Mouse (Mus musculus) midbrain, embryonic 15.5 days (tissue): ENCODE results near the gene Myo1d. TPM values are rescaled to one million over a fixed set of nuclear protein-coding genes. Genes with fewer than 3 reads are reported as not detected.

Experiments
- ATAC-seq: fragments of 200-750 bp; cut with Nextera tagmentation; replicated peaks from 2 replicates; pipeline ENCODE4 v1.8.0; 2017; ENCODE audit warnings: moderate TSS enrichment
- H3K27ac ChIP-seq: fragments of 300-500 bp; sonication (generic); 2 replicates; pipeline ENCODE4 v1.5.1; 2015; ENCODE audit warnings: mild to moderate bottlenecking, inconsistent platforms
- H3K27me3 ChIP-seq: fragments of 300-500 bp; sonication (generic); replicated peaks from 2 replicates; pipeline ENCODE4 v1.6.1; 2015; ENCODE audit warnings: inconsistent platforms
- H3K36me3 ChIP-seq: fragments of 300-500 bp; sonication (generic); replicated peaks from 2 replicates; pipeline ENCODE4 v1.6.1; 2015; ENCODE audit warnings: inconsistent platforms
- H3K4me1 ChIP-seq: fragments of 300-500 bp; sonication (generic); 2 replicates; pipeline ENCODE4 v1.6.1; 2015; ENCODE audit warnings: inconsistent platforms
- H3K4me2 ChIP-seq: fragments of 300-500 bp; sonication (generic); 2 replicates; pipeline ENCODE4 v1.6.1; 2015; ENCODE audit warnings: inconsistent platforms, mild to moderate bottlenecking, moderate library complexity
- H3K4me3 ChIP-seq: fragments of 300-500 bp; sonication (generic); 2 replicates; pipeline ENCODE4 v1.5.1; 2015; ENCODE audit warnings: mild to moderate bottlenecking, inconsistent platforms
- H3K9ac ChIP-seq: fragments of 300-500 bp; sonication (generic); 2 replicates; pipeline ENCODE4 v1.6.1; 2015; ENCODE audit warnings: mild to moderate bottlenecking, inconsistent platforms
- H3K9me3 ChIP-seq: fragments of 300-500 bp; sonication (generic); 2 replicates; pipeline ENCODE4 v1.6.1; 2016; ENCODE audit warnings: inconsistent platforms
- WGBS: fragments of 180-500 bp; shearing (Covaris S2); methylation state at CpG from one replicate; pipeline ENCODE4 v1.1.7; 2015; ENCODE audit warnings: mixed read lengths; 5-methylcytosine and 5-hydroxymethylcytosine counted together
- polyA plus RNA-seq: library from polyadenylated mRNA; unstranded; fragments of >200 nt; fragmentation: Nextera tagmentation; extraction: Ambion mirVana; gene quantifications from 2 replicates; pipeline ENCODE4 v1.2.1, GENCODE M21; 2015

Myo1d gene
- polyA plus RNA-seq: 2.3 and 2.7 TPM in 2 replicates

DNA sequence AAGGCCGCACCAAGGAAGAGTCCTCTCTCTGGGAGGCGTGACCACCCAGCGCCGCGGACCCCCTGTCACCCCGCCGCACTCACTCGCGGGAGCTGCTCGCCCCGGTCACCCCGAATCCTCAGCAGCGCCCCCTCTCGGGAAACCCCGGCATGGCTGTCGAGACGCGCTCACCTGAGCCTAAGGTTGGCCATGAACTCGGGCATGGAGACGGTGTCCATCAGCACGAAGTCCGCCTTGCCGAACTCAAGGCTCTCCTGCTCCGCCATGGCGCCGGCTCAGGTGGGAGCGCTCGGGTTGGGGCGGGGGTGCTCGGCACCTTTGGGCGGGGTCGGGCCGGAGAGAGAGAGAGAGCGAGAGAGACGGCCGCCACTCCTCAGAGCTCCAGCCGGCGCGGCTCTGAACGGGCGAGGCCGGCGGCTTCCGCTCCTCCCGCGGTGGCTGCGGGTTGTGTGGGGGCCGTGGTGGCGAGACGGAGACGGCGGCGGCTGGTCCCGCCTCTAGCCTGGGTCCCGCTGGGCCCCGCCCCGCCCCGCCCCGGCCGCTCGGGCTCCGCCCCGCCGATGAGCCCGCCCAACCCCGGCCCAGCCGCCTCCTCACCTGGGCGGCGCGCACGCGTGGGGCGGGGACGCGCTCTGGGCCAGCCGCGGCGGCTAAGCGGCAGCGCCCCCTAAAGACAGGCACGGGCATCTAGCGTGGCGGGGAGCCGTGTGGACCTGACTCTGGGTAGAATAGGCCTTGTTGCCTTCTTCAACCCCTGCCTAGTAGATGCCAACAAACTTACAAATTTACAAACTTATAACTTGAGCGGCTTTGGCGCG is at the start of gene Myo1d:
Gene Myo1d (minus strand): TSS at position 499 of the 818 bp plus-strand sequence.
- H3K36me3 ChIP-seq: no peaks in the 10 kb centered on the region
- peaks cover 7% of the 10 kb centered on the region; the same call in 1 of the 2 replicates for H3K4me1 ChIP-seq
- peak within 1 kb of the TSS; percentile 51 for H3K9ac ChIP-seq
- peak within 1 kb of the TSS; percentile 85 for H3K4me2 ChIP-seq
- H3K4me3 ChIP-seq: peak within 1 kb of the TSS; percentile 58
- no peak within 1 kb of the TSS for H3K27ac ChIP-seq
- no peaks in the 10 kb centered on the region for H3K9me3 ChIP-seq
- under 1% methylated on average over 60 of the region's 87 CpGs for WGBS
- H3K27me3 ChIP-seq: peaks cover 4% of the 10 kb centered on the region; the same call in 1 of the 2 replicates
- peak; percentile 96 for ATAC-seq

DNA sequence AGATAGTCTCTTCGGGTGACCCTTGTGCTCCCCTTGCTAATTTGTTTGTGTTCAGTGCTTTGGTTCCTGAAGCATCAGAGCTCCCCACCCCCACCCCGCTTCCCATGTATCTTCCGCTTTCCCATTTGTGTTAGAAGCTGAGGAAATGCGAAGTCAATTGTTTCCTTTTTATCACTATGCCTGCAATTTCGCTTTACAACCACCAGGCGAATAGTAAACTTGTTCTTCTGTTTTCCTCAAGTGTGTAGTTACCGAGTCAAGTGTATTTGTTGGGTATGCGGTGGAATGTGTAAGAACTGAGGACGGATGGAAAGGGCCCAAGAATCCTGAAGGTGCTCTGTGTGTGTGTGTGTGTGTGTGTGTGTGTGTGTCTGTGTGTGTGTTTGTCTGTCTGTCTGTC is 42.0 kb upstream of the Myo1d start:
- H3K4me2 ChIP-seq: no peak overlapping the region
- 87% methylated on average over 9 of the region's 9 CpGs for WGBS
- no peaks in the 10 kb centered on the region for H3K36me3 ChIP-seq
- no peak overlapping the region for H3K4me3 ChIP-seq
- H3K27ac ChIP-seq: no peak overlapping the region
- no peaks in the 10 kb centered on the region for H3K27me3 ChIP-seq
- no peaks in the 10 kb centered on the region for H3K9me3 ChIP-seq
- no peak for ATAC-seq
- H3K4me1 ChIP-seq: peaks cover 14% of the 10 kb centered on the region
- no peak overlapping the region for H3K9ac ChIP-seq

- Histone ChIP-seq H3K27me3 (no peaks in the 10 kb centered on the region), H3K27ac (no peak overlapping the region), H3K4me3 (no peak overlapping the region), H3K9ac (no peak overlapping the region), H3K9me3 (no peaks in the 10 kb centered on the region), H3K4me1 (peaks cover 14% of the 10 kb centered on the region), H3K4me2 (no peak overlapping the region), H3K36me3 (no peaks in the 10 kb centered on the region)
- WGBS: 51% methylated on average over 14 of the region's 14 CpGs
- 0 out of 2 replicates have a peak, but pooled peaks have one; percentile 52 for ATAC-seq
These were observed 41.5 kb upstream of the Myo1d start for GRCm38 (mm10) chr11:80821296-80821695.

GRCm38 (mm10) chr11:80820085-80820484 is 40.3 kb upstream of the Myo1d start:
- H3K27me3 ChIP-seq: no peaks in the 10 kb centered on the region
- H3K9me3 ChIP-seq: no peaks in the 10 kb centered on the region
- 88% methylated on average over 3 of the region's 3 CpGs for WGBS
- no peak overlapping the region for H3K9ac ChIP-seq
- ATAC-seq: no peak
- H3K4me1 ChIP-seq: peaks cover 14% of the 10 kb centered on the region
- H3K27ac ChIP-seq: no peak overlapping the region
- H3K36me3 ChIP-seq: no peaks in the 10 kb centered on the region
- no peak overlapping the region for H3K4me2 ChIP-seq
- no peak overlapping the region for H3K4me3 ChIP-seq

- H3K4me2 ChIP-seq: no peak overlapping the region
- no peaks in the 10 kb centered on the region for H3K9me3 ChIP-seq
- H3K27ac ChIP-seq: no peak overlapping the region
- peak; percentile 33; the same call in 1 of the 2 replicates for ATAC-seq
- peaks cover 14% of the 10 kb centered on the region for H3K4me1 ChIP-seq
- no peak overlapping the region for H3K4me3 ChIP-seq
- H3K36me3 ChIP-seq: no peaks in the 10 kb centered on the region
- no peaks in the 10 kb centered on the region for H3K27me3 ChIP-seq
- WGBS: 48% methylated on average over 11 of the region's 11 CpGs
- H3K9ac ChIP-seq: no peak overlapping the region
These were observed 38.4 kb upstream of the Myo1d start for GRCm38 (mm10) chr11:80818060-80818697.

- Histone ChIP-seq H3K4me2 (no peak overlapping the region), H3K4me3 (no peak overlapping the region), H3K36me3 (no peaks in the 10 kb centered on the region), H3K27me3 (no peaks in the 10 kb centered on the region), H3K4me1 (peaks cover 20% of the 10 kb centered on the region), H3K27ac (no peak overlapping the region), H3K9me3 (no peaks in the 10 kb centered on the region), H3K9ac (no peak overlapping the region)
- 91% methylated on average over 7 of the region's 7 CpGs for WGBS
- no peak for ATAC-seq
These were observed 35.5 kb upstream of the Myo1d start for GRCm38 (mm10) chr11:80815354-80815753.

- no peaks in the 10 kb centered on the region for H3K27me3 ChIP-seq
- WGBS: 22% methylated on average over 5 of the region's 5 CpGs
- ATAC-seq: no peak
- peak overlapping the region; percentile 59; the same call in 1 of the 2 replicates for H3K9ac ChIP-seq
- H3K4me1 ChIP-seq: peaks cover 15% of the 10 kb centered on the region
- H3K27ac ChIP-seq: no peak overlapping the region
- H3K9me3 ChIP-seq: no peaks in the 10 kb centered on the region
- H3K4me2 ChIP-seq: peak overlapping the region; percentile 92
- H3K36me3 ChIP-seq: no peaks in the 10 kb centered on the region
- H3K4me3 ChIP-seq: peak overlapping the region; percentile 52
These were observed 31.3 kb upstream of the Myo1d start for GRCm38 (mm10) chr11:80811156-80811555.

- H3K9ac ChIP-seq: peak within 1 kb of the TSS; percentile 59
- no peaks in the 10 kb centered on the region for H3K27me3 ChIP-seq
- H3K36me3 ChIP-seq: no peaks in the 10 kb centered on the region
- WGBS: 1% methylated on average over 51 of the region's 54 CpGs
- 0 out of 2 replicates have a peak within 1 kb of the TSS, but pooled peaks have one; percentile 52 for H3K27ac ChIP-seq
- peaks cover 15% of the 10 kb centered on the region for H3K4me1 ChIP-seq
- peak; percentile 67 for ATAC-seq
- no peaks in the 10 kb centered on the region for H3K9me3 ChIP-seq
- peak within 1 kb of the TSS; percentile 92 for H3K4me2 ChIP-seq
- peak within 1 kb of the TSS; percentile 52 for H3K4me3 ChIP-seq
These were observed 30.4 kb upstream of the Myo1d start, which contains the start of gene Tmem98 for GRCm38 (mm10) chr11:80809993-80810821. Tmem98 (plus strand) TSS chr11:80810175.

GRCm38 (mm10) chr11:80809666-80809992 is 29.8 kb upstream of the Myo1d start:
- 33% methylated on average over 5 of the region's 6 CpGs for WGBS
- peak; percentile 39; the same call in 1 of the 2 replicates for ATAC-seq
- peak overlapping the region; percentile 92 for H3K4me2 ChIP-seq
- H3K4me3 ChIP-seq: peak overlapping the region; percentile 52; the same call in 1 of the 2 replicates
- H3K9me3 ChIP-seq: no peaks in the 10 kb centered on the region
- no peaks in the 10 kb centered on the region for H3K27me3 ChIP-seq
- no peaks in the 10 kb centered on the region for H3K36me3 ChIP-seq
- H3K4me1 ChIP-seq: peaks cover 15% of the 10 kb centered on the region
- H3K9ac ChIP-seq: peak overlapping the region; percentile 59; the same call in 1 of the 2 replicates
- H3K27ac ChIP-seq: 0 out of 2 replicates have a peak overlapping the region, but pooled peaks have one; percentile 52

GRCm38 (mm10) chr11:80808551-80809070 is 28.8 kb upstream of the Myo1d start:
- Histone ChIP-seq H3K27me3 (no peaks in the 10 kb centered on the region), H3K36me3 (no peaks in the 10 kb centered on the region), H3K9ac (no peak overlapping the region), H3K9me3 (no peaks in the 10 kb centered on the region), H3K4me2 (no peak overlapping the region), H3K4me1 (peaks cover 15% of the 10 kb centered on the region), H3K4me3 (no peak overlapping the region), H3K27ac (no peak overlapping the region)
- ATAC-seq: no peak
- WGBS: 74% methylated on average over 6 of the region's 6 CpGs

DNA sequence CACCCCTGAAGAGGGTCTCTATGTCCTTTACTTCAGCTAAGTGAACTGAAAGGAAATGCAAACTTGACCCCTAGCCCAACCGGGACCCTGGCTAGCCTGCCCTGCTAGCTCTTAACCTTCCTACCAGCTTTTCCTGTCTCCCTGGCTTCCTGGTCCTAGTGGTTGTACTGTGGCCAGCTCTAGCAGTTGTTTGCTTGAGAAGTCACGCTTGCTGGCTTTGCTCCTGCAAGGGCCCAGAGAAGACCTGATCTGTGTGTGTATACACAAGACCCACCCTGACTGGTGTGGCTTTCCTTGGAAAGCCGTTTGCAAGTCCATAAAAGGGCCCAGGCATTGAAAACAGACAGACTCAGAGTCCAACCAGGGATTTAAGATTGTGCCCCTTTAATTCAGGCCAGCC is 22.9 kb upstream of the Myo1d start:
- Histone ChIP-seq H3K9ac (no peak overlapping the region), H3K4me1 (no peaks in the 10 kb centered on the region), H3K27ac (no peak overlapping the region), H3K36me3 (no peaks in the 10 kb centered on the region), H3K9me3 (no peaks in the 10 kb centered on the region), H3K27me3 (no peaks in the 10 kb centered on the region), H3K4me3 (no peak overlapping the region), H3K4me2 (no peak overlapping the region)
- WGBS: 62% methylated on average over 3 of the region's 3 CpGs
- no peak for ATAC-seq
